Mouse (Mus musculus): ENCODE measurements around the gene Icam5. TPM values are rescaled to one million over a fixed set of nuclear protein-coding genes. Genes with fewer than 3 reads are reported as not detected.
A peak's percentile ranks its signal among the peaks of the same experiment; 100 is the strongest.

Icam5 gene
- total and polyA plus RNA-seq, 3 experiments = 0.08 TPM; not detected in 2

- peak; percentile 88 to 89 for DNase-seq
- intact Hi-C loops (cut with DNase I) = loop anchor here (5.0 kb wide), 2 partner anchors 39 to 59 kb away; partner anchors contain the start of genes Fdx1l, Gm38431, Gm49373 and Raver1
- no peaks in the 10 kb centered on the region for H3K79me2 ChIP-seq (replicated peaks; ENCODE audit: control insufficient read depth, insufficient read depth, low read length)
- no peak overlapping the region for H3K27ac ChIP-seq
- H3K9ac ChIP-seq (ENCODE audit: low read depth, low read length) = peak overlapping the region; percentile 28
- H3K36me3 ChIP-seq (ENCODE audit: control insufficient read depth, insufficient read depth, low read length) = no peaks in the 10 kb centered on the region
- peak overlapping the region; percentile 73 for H3K4me3 ChIP-seq
- no peak for TF ChIP-seq CTCF (IDR thresholded peaks at IDR 0.05)
- TF ChIP-seq EP300 (IDR thresholded peaks at IDR 0.05; ENCODE audit: insufficient read depth, low read depth, low read length) = no peak
- no peak for TF ChIP-seq POLR2A (IDR thresholded peaks at IDR 0.05; ENCODE audit: insufficient read depth, low read depth, low read length)
- under 1% methylated on average over 34 of the region's 34 CpGs for WGBS
- peaks cover 11% of the 10 kb centered on the region for H3K27me3 ChIP-seq (ENCODE audit: control insufficient read depth, insufficient read depth, low read length)
- peaks cover 3% of the 10 kb centered on the region for H3K4me1 ChIP-seq (ENCODE audit: control insufficient read depth, insufficient read depth, low read length)
Measured at GRCm38 (mm10) chr9:21033136-21033535, 1.3 kb downstream of the Icam5 start.

DNA sequence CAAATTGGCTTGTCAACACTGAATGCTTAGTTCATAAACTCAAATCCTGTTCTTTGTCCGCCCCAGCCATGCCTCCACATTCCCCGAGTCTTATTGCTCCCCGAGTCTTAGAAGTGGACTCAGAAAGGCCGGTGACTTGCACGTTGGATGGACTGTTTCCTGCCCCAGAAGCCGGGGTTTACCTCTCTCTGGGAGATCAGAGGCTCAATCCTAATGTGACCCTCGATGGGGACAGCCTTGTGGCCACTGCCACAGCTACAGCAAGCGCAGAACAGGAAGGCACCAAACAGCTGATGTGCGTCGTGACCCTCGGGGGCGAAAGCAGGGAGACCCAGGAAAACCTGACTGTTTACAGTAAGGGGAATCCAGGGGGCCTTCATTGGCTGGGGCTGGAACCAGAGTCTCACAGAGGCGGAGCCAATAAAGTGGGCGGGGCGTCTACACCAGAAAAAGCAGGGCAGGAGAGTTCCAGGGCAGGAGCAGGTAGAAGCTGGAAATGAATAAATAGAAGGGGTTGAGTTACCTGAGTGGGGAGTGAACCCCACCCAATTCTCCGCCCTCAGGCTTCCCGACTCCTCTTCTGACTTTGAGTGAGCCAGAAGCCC is 2.7 kb downstream of the Icam5 start:
- TF ChIP-seq POLR2A (IDR thresholded peaks at IDR 0.05; ENCODE audit: insufficient read depth, low read depth, low read length) (no peak), EP300 (IDR thresholded peaks at IDR 0.05; ENCODE audit: insufficient read depth, low read depth, low read length) (no peak), CTCF (IDR thresholded peaks at IDR 0.05) (no peak)
- Histone ChIP-seq H3K36me3 (ENCODE audit: control insufficient read depth, insufficient read depth, low read length) (no peaks in the 10 kb centered on the region), H3K4me3 (no peak overlapping the region), H3K9ac (ENCODE audit: low read depth, low read length) (no peak overlapping the region), H3K27me3 (ENCODE audit: control insufficient read depth, insufficient read depth, low read length) (peaks cover 11% of the 10 kb centered on the region), H3K27ac (no peak overlapping the region), H3K79me2 (replicated peaks; ENCODE audit: control insufficient read depth, insufficient read depth, low read length) (no peaks in the 10 kb centered on the region), H3K4me1 (ENCODE audit: control insufficient read depth, insufficient read depth, low read length) (peaks cover 3% of the 10 kb centered on the region)
- intact Hi-C loops (cut with DNase I) = loop anchor here (5.0 kb wide), 2 partner anchors 38 to 58 kb away; partner anchors contain the start of genes Fdx1l, Gm38431, Gm49373 and Raver1
- DNase-seq = no peak
- 13% methylated on average over 17 of the region's 17 CpGs for WGBS

DNA sequence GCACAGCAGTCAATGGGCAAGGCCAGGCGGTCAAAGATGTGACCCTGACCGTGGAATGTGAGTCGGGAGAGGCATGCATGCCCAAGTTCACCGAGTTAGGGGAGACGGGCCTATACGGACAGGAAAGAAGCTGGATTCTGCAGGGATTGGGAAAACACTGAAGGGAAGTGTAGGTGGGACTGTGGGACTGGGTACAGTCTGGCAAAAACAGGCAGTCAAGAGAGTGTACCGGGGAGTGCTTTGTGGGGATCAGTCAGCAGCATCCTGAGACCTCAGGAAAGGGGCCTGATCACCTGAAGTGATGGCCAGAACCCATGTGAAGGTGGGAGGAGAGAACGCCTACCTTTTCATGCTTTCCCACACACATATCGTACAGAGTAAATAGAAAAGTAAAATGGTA is 3.7 kb downstream of the Icam5 start:
- Histone ChIP-seq H3K4me1 (ENCODE audit: control insufficient read depth, insufficient read depth, low read length) (no peaks in the 10 kb centered on the region; the same call in 1 of the 2 replicates), H3K27me3 (ENCODE audit: control insufficient read depth, insufficient read depth, low read length) (peaks cover 11% of the 10 kb centered on the region), H3K4me3 (no peak overlapping the region), H3K36me3 (ENCODE audit: control insufficient read depth, insufficient read depth, low read length) (no peaks in the 10 kb centered on the region), H3K79me2 (replicated peaks; ENCODE audit: control insufficient read depth, insufficient read depth, low read length) (no peaks in the 10 kb centered on the region), H3K9ac (ENCODE audit: low read depth, low read length) (no peak overlapping the region), H3K27ac (no peak overlapping the region)
- DNase-seq = no peak
- intact Hi-C loops (cut with DNase I) = no loop called here
- WGBS = 49% methylated on average over 9 of the region's 9 CpGs
- no peak for TF ChIP-seq EP300 (IDR thresholded peaks at IDR 0.05; ENCODE audit: insufficient read depth, low read depth, low read length)
- TF ChIP-seq CTCF (IDR thresholded peaks at IDR 0.05) = no peak
- no peak for TF ChIP-seq POLR2A (IDR thresholded peaks at IDR 0.05; ENCODE audit: insufficient read depth, low read depth, low read length)

GRCm38 (mm10) chr9:21036161-21036560 is 4.3 kb downstream of the Icam5 start:
- Histone ChIP-seq H3K27me3 (ENCODE audit: control insufficient read depth, insufficient read depth, low read length) (peaks cover 11% of the 10 kb centered on the region), H3K9ac (ENCODE audit: low read depth, low read length) (no peak overlapping the region), H3K4me1 (ENCODE audit: control insufficient read depth, insufficient read depth, low read length) (no peaks in the 10 kb centered on the region; the same call in 1 of the 2 replicates), H3K36me3 (ENCODE audit: control insufficient read depth, insufficient read depth, low read length) (no peaks in the 10 kb centered on the region), H3K79me2 (replicated peaks; ENCODE audit: control insufficient read depth, insufficient read depth, low read length) (no peaks in the 10 kb centered on the region), H3K4me3 (no peak overlapping the region), H3K27ac (no peak overlapping the region)
- intact Hi-C loops (cut with DNase I) = no loop called here
- TF ChIP-seq CTCF (IDR thresholded peaks at IDR 0.05) (no peak), EP300 (IDR thresholded peaks at IDR 0.05; ENCODE audit: insufficient read depth, low read depth, low read length) (no peak), POLR2A (IDR thresholded peaks at IDR 0.05; ENCODE audit: insufficient read depth, low read depth, low read length) (no peak)
- 18% methylated on average over 20 of the region's 20 CpGs for WGBS
- no peak for DNase-seq

GRCm38 (mm10) chr9:21036666-21037065 is 4.8 kb downstream of the Icam5 start:
- Histone ChIP-seq H3K4me3 (no peak overlapping the region), H3K27ac (no peak overlapping the region), H3K27me3 (ENCODE audit: control insufficient read depth, insufficient read depth, low read length) (peaks cover 11% of the 10 kb centered on the region), H3K79me2 (replicated peaks; ENCODE audit: control insufficient read depth, insufficient read depth, low read length) (no peaks in the 10 kb centered on the region), H3K9ac (ENCODE audit: low read depth, low read length) (no peak overlapping the region), H3K4me1 (ENCODE audit: control insufficient read depth, insufficient read depth, low read length) (no peaks in the 10 kb centered on the region; the same call in 1 of the 2 replicates), H3K36me3 (ENCODE audit: control insufficient read depth, insufficient read depth, low read length) (no peaks in the 10 kb centered on the region)
- intact Hi-C loops (cut with DNase I) = no loop called here
- DNase-seq = no peak
- TF ChIP-seq POLR2A (IDR thresholded peaks at IDR 0.05; ENCODE audit: insufficient read depth, low read depth, low read length) = no peak
- no peak for TF ChIP-seq EP300 (IDR thresholded peaks at IDR 0.05; ENCODE audit: insufficient read depth, low read depth, low read length)
- TF ChIP-seq CTCF (IDR thresholded peaks at IDR 0.05) = no peak
- WGBS = 6% methylated on average over 22 of the region's 22 CpGs

- H3K4me3 ChIP-seq = no peak overlapping the region
- TF ChIP-seq CTCF (IDR thresholded peaks at IDR 0.05) (no peak), POLR2A (IDR thresholded peaks at IDR 0.05; ENCODE audit: insufficient read depth, low read depth, low read length) (no peak), EP300 (IDR thresholded peaks at IDR 0.05; ENCODE audit: insufficient read depth, low read depth, low read length) (no peak)
- H3K9ac ChIP-seq (ENCODE audit: low read depth, low read length) = no peak overlapping the region
- H3K27ac ChIP-seq = no peak overlapping the region
- intact Hi-C loops (cut with DNase I) = no loop called here
- WGBS = 5% methylated on average over 31 of the region's 31 CpGs
- DNase-seq = peak; percentile 46 to 55
- H3K36me3 ChIP-seq (ENCODE audit: control insufficient read depth, insufficient read depth, low read length) = no peaks in the 10 kb centered on the region
- H3K4me1 ChIP-seq (ENCODE audit: control insufficient read depth, insufficient read depth, low read length) = no peaks in the 10 kb centered on the region; the same call in 1 of the 2 replicates
- peaks cover 11% of the 10 kb centered on the region for H3K27me3 ChIP-seq (ENCODE audit: control insufficient read depth, insufficient read depth, low read length)
- no peaks in the 10 kb centered on the region for H3K79me2 ChIP-seq (replicated peaks; ENCODE audit: control insufficient read depth, insufficient read depth, low read length)
Measured at GRCm38 (mm10) chr9:21037481-21037891, 5.6 kb downstream of the Icam5 start.

Measured in heart, adult 2 months (tissue).